Mouse (Mus musculus) forebrain, embryonic 12.5 days (tissue): ENCODE data around the gene Smoc2. TPM values are rescaled to one million over a fixed set of nuclear protein-coding genes. Genes with fewer than 3 reads are reported as not detected.

Experiments used
- ATAC-seq: fragments of 200-750 bp; cut with Nextera tagmentation; 2 replicates; pipeline ENCODE4 v1.8.0; 2017; ENCODE audit warnings: moderate TSS enrichment; ENCODE audit not compliant: low FRiP score
- H3K27ac ChIP-seq: fragments of 300-500 bp; sonication (generic); 2 replicates; pipeline ENCODE4 v1.5.1; 2016; ENCODE audit warnings: mild to moderate bottlenecking
- H3K27me3 ChIP-seq: fragments of 300-500 bp; sonication (generic); 2 replicates; pipeline ENCODE4 v1.6.1; 2016; ENCODE audit warnings: mild to moderate bottlenecking
- H3K36me3 ChIP-seq: fragments of 300-500 bp; sonication (generic); replicated peaks from 2 replicates; pipeline ENCODE4 v1.6.1; 2016; ENCODE audit warnings: mild to moderate bottlenecking
- H3K4me1 ChIP-seq: fragments of 300-500 bp; sonication (generic); 2 replicates; pipeline ENCODE4 v1.6.1; 2016
- H3K4me2 ChIP-seq: fragments of 300-500 bp; sonication (generic); 2 replicates; pipeline ENCODE4 v1.6.1; 2016; ENCODE audit warnings: mild to moderate bottlenecking, moderate library complexity
- H3K4me3 ChIP-seq: fragments of 300-500 bp; sonication (generic); replicated peaks from 2 replicates; pipeline ENCODE4 v1.5.1; 2016; ENCODE audit warnings: mild to moderate bottlenecking
- H3K9ac ChIP-seq: fragments of 300-500 bp; sonication (generic); 2 replicates; pipeline ENCODE4 v1.6.1; 2016; ENCODE audit warnings: mild to moderate bottlenecking
- H3K9me3 ChIP-seq: fragments of 300-500 bp; sonication (generic); 2 replicates; pipeline ENCODE4 v1.6.1; 2016
- WGBS: fragments of 180-500 bp; shearing (Covaris S2); methylation state at CpG from one replicate; pipeline ENCODE4 v1.1.7; 2016; 5-methylcytosine and 5-hydroxymethylcytosine counted together
- polyA plus RNA-seq: library from polyadenylated mRNA; unstranded; fragments of >200 nt; fragmentation: Nextera tagmentation; extraction: Ambion mirVana; gene quantifications from 2 replicates; pipeline ENCODE4 v1.2.1, GENCODE M21; 2016

Gene Smoc2
- polyA plus RNA-seq, 1 experiment from 2014 or later = 13.2 TPM

GRCm38 (mm10) chr17:14330498-14330897 lies 51.2 kb downstream of the Smoc2 start:
- no peaks in the 10 kb centered on the region for H3K27me3 ChIP-seq
- no peak overlapping the region for H3K4me3 ChIP-seq
- H3K9ac ChIP-seq = no peak overlapping the region
- no peaks in the 10 kb centered on the region for H3K9me3 ChIP-seq
- H3K36me3 ChIP-seq = no peaks in the 10 kb centered on the region
- 91% methylated on average over 7 of the region's 7 CpGs for WGBS
- H3K4me2 ChIP-seq = no peak overlapping the region
- H3K27ac ChIP-seq = no peak overlapping the region
- H3K4me1 ChIP-seq = 0 out of 2 replicates have a peak, but pooled peaks cover 2% of the 10 kb centered on the region
- ATAC-seq = no peak

DNA sequence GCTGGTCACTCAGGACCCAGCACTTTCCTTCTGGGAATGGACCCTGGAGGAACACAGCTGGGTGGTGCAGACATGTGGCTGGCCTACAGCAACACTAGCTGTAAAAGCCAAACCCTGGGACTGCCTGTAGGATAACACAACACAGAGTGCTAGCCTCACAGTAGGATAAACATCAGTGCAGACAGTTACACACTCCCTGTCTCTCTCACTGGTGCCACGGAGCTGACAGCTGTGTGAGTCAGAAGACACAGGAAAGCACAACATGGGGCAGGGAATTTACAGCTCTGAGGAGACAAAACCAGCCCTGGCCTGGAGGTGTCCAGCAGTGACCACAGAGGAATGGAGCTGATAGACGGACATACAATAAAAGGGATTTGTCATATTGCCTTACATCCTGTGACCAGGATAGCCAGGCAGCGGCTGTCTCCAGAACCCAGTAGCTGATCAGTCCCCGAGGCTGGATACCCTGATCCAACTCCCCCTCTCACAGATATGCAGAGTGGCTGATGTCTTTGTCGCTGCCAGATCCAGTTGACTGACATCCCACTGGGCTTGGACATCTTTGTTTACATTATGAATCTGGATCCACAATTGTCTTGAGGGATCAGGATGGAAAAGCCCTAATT lies 60.7 kb downstream of the Smoc2 start:
- H3K27me3 ChIP-seq = no peaks in the 10 kb centered on the region
- ATAC-seq = no peak
- no peak overlapping the region for H3K27ac ChIP-seq
- no peaks in the 10 kb centered on the region; the same call in 1 of the 2 replicates for H3K4me1 ChIP-seq
- H3K4me3 ChIP-seq = no peak overlapping the region
- H3K4me2 ChIP-seq = no peak overlapping the region
- H3K9ac ChIP-seq = no peak overlapping the region
- 46% methylated on average over 5 of the region's 5 CpGs for WGBS
- no peaks in the 10 kb centered on the region for H3K9me3 ChIP-seq
- no peaks in the 10 kb centered on the region for H3K36me3 ChIP-seq

DNA sequence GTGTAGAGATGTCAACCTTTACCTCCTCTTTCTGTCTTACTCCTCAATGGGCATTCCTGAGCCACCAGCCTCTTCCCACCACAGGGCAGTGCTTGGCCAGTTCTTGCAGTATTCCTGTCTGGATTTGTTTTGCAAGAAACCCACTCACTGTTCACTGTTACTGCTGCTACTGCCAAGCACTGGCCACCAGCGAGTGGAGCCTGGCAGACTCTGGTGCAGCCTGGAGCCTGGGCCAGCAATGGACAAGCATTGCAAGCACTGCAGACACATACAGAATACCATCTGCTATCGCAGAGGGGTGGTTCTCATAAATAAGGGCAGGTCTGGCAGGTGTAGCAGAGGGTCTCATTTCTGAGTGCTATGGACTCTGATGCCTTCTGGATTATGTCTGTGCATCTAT lies 61.4 kb downstream of the Smoc2 start:
- Histone ChIP-seq H3K27me3 (no peaks in the 10 kb centered on the region), H3K36me3 (no peaks in the 10 kb centered on the region), H3K9me3 (no peaks in the 10 kb centered on the region), H3K4me2 (no peak overlapping the region), H3K4me3 (no peak overlapping the region), H3K27ac (no peak overlapping the region), H3K9ac (no peak overlapping the region), H3K4me1 (no peaks in the 10 kb centered on the region; the same call in 1 of the 2 replicates)
- WGBS = 84% methylated on average over 2 of the region's 2 CpGs
- ATAC-seq = no peak

DNA sequence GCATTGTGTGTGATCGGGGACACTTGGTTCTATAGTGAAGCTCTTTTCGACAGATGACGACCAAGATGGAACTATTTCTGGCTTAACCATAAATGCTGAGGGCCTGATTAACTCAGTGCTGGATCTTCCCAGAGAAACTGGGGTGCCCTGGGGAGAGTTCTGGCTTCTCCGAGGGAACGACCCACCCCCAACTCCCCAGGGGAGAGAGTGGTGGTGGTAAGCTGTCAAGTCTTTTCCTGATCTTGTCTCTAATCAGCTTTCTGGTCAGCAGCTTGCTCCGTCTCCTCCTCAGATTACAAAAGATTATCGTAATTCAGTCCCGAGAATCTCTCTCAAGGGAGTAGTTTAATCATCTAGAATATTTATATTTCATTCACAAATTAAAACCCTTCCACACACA lies 63.2 kb downstream of the Smoc2 start:
- Histone ChIP-seq H3K9ac (no peak overlapping the region), H3K27me3 (no peaks in the 10 kb centered on the region), H3K9me3 (no peaks in the 10 kb centered on the region), H3K4me3 (no peak overlapping the region), H3K27ac (no peak overlapping the region), H3K36me3 (no peaks in the 10 kb centered on the region), H3K4me1 (no peaks in the 10 kb centered on the region; the same call in 1 of the 2 replicates), H3K4me2 (no peak overlapping the region)
- no peak for ATAC-seq
- WGBS = 53% methylated on average over 8 of the region's 8 CpGs

DNA sequence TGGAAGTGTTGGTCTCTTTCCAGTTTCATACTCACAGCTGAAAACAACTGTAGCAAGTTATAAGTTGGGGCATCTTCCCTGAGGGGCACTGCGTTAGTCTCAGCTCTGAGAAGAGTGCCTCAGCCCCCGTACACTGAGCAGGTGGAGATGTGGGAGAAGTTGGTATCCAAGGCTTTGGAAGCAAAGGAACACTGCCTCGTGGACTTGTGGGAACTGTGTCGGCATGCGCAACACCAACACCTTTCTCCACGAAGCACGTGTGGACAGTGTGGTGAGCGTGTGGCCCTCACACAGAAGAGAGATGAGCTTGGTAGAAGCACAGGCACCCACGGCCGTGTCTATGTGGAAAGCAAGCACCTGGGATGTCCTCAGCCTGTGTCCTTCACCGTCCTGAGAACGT lies 64.1 kb downstream of the Smoc2 start:
- 88% methylated on average over 12 of the region's 12 CpGs for WGBS
- Histone ChIP-seq H3K4me3 (no peak overlapping the region), H3K9me3 (no peaks in the 10 kb centered on the region)

DNA sequence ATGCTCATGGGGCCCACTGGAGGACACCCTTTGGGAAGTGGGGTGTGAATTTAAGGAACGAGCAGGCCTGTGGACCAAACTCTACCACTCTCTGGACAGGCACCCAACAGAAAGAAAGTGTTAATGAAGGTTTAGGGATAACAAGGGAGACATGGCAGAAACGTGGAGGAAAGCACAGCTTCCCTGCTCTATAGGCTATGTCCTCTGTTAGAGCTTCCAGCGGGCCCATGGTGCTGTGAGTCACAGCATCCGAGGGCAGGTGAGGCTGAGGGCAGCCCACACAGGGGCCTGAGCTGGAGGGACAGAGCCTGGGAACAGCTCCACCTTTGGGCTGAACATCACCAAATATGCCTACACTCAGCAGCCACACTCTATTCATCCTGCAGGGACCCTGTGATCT lies 66.2 kb downstream of the Smoc2 start:
- no peaks in the 10 kb centered on the region for H3K36me3 ChIP-seq
- no peaks in the 10 kb centered on the region for H3K4me1 ChIP-seq
- H3K4me3 ChIP-seq = no peak overlapping the region
- no peak overlapping the region for H3K4me2 ChIP-seq
- no peak overlapping the region for H3K27ac ChIP-seq
- no peaks in the 10 kb centered on the region for H3K9me3 ChIP-seq
- ATAC-seq = no peak
- H3K27me3 ChIP-seq = no peaks in the 10 kb centered on the region
- WGBS = 81% methylated on average over 4 of the region's 4 CpGs
- no peak overlapping the region for H3K9ac ChIP-seq

More for the DNA sequence above, 64.1 kb downstream of the Smoc2 start:
- Histone ChIP-seq H3K9ac (no peak overlapping the region), H3K27ac (no peak overlapping the region), H3K4me1 (no peaks in the 10 kb centered on the region; the same call in 1 of the 2 replicates), H3K27me3 (no peaks in the 10 kb centered on the region), H3K4me2 (no peak overlapping the region), H3K36me3 (no peaks in the 10 kb centered on the region)
- ATAC-seq = no peak

DNA sequence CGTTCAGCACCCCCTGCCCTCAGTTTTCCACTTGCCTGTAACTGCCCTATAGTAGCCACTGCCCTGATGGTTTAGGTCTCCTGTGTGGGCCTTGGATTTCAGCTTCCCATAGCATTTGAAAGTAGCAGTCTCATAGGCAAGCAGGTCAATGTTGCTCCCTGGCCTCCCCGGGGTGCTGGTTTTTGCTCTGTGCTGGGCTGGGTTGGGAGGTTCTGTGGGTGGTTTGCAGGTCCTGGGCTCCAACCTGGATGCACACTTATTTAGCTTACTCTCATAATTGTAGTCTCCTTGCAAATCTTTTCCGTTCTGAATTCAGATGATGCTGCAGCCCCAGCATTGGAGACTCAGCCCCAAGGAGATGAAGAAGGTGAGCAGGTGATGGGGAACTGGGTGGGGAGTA lies 67.6 kb downstream of the Smoc2 start:
- Histone ChIP-seq H3K36me3 (no peaks in the 10 kb centered on the region), H3K27ac (no peak overlapping the region), H3K4me1 (no peaks in the 10 kb centered on the region), H3K27me3 (no peaks in the 10 kb centered on the region), H3K9me3 (no peaks in the 10 kb centered on the region), H3K4me3 (no peak overlapping the region), H3K4me2 (no peak overlapping the region), H3K9ac (no peak overlapping the region)
- no peak for ATAC-seq
- WGBS = 79% methylated on average over 3 of the region's 3 CpGs

- H3K4me3 ChIP-seq = no peak overlapping the region
- no peaks in the 10 kb centered on the region for H3K27me3 ChIP-seq
- H3K27ac ChIP-seq = no peak overlapping the region
- no peak overlapping the region for H3K9ac ChIP-seq
- ATAC-seq = no peak
- H3K4me1 ChIP-seq = no peaks in the 10 kb centered on the region
- no peaks in the 10 kb centered on the region for H3K9me3 ChIP-seq
- H3K36me3 ChIP-seq = no peaks in the 10 kb centered on the region
- H3K4me2 ChIP-seq = no peak overlapping the region
- WGBS = 86% methylated on average over 6 of the region's 6 CpGs
Measured at GRCm38 (mm10) chr17:14349086-14349814, 69.9 kb downstream of the Smoc2 start.

GRCm38 (mm10) chr17:14353219-14354079 lies 74.1 kb downstream of the Smoc2 start:
- H3K4me2 ChIP-seq = no peak overlapping the region
- 85% methylated on average over 10 of the region's 10 CpGs for WGBS
- ATAC-seq = no peak
- no peaks in the 10 kb centered on the region for H3K27me3 ChIP-seq
- no peaks in the 10 kb centered on the region for H3K4me1 ChIP-seq
- no peak overlapping the region for H3K4me3 ChIP-seq
- H3K9me3 ChIP-seq = no peaks in the 10 kb centered on the region
- no peak overlapping the region for H3K27ac ChIP-seq
- H3K36me3 ChIP-seq = no peaks in the 10 kb centered on the region
- no peak overlapping the region for H3K9ac ChIP-seq

DNA sequence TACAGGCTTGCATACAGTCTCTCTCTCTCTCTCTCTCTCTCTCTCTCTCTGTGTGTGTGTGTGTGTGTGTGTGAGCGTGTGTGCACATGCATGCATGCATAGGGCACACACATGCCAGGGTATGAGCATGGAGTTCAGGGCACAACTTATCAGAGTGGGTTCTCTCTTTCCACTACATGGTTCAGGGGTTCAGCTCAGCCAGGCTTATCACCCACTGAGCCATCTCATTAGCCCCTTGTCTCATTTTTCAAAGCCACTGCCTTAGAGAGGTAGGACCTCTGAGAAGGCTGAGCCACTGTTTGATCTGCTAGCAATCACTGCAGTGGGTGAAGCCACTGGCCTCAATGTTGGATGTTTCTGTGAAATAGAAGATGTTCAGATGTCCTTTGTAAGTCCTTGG lies 82.2 kb downstream of the Smoc2 start:
- no peak overlapping the region for H3K4me3 ChIP-seq
- no peak overlapping the region for H3K4me2 ChIP-seq
- no peaks in the 10 kb centered on the region for H3K4me1 ChIP-seq
- H3K27me3 ChIP-seq = no peaks in the 10 kb centered on the region
- H3K36me3 ChIP-seq = no peaks in the 10 kb centered on the region
- H3K9me3 ChIP-seq = no peaks in the 10 kb centered on the region
- ATAC-seq = no peak
- no peak overlapping the region for H3K9ac ChIP-seq
- WGBS = 86% methylated on average over 1 of the region's 1 CpGs
- H3K27ac ChIP-seq = no peak overlapping the region

DNA sequence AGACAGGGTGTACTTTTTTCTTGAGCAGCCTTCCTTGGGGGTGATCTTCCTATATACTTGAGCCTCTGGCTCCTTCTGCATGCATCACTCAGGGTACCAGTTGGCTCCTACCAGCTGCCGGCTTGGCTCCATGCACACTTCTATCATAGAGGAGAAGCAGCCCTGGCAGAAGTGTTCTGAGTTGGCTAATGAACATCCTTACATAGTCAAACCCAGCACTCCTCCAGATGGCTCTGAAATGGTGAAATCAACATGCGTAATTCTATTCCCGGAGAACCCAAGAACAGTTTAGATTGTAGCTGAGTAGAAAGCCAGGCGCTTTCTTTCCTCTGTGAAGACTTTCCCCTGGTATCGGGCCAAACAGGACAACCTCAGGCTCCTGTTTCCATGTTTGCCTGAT lies 91.2 kb downstream of the Smoc2 start:
- H3K27ac ChIP-seq = no peak overlapping the region
- H3K4me2 ChIP-seq = no peak overlapping the region
- ATAC-seq = no peak
- no peak overlapping the region for H3K4me3 ChIP-seq
- H3K36me3 ChIP-seq = no peaks in the 10 kb centered on the region
- peaks cover 10% of the 10 kb centered on the region for H3K4me1 ChIP-seq
- H3K9ac ChIP-seq = no peak overlapping the region
- H3K9me3 ChIP-seq = no peaks in the 10 kb centered on the region
- WGBS = 92% methylated on average over 5 of the region's 5 CpGs
- no peaks in the 10 kb centered on the region for H3K27me3 ChIP-seq

DNA sequence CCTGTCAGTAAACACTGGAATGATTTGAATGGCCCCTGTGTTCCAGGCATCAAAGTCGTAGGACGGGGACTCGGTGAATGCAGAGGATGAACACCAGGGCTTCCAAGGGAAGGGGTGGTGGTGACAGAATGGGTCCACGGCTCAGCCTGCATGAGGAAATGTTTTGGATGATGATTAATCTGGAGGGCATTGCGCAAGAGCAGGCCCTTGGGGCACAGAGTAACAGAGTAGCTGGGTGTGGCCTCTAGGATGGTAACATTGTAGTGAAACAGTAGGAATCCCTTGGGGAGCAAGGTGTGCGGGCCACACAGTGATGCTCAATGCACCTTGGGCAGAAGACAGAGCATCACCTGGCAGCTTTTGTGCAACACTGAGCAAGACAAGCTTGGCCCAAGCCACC lies 92.3 kb downstream of the Smoc2 start:
- 88% methylated on average over 6 of the region's 6 CpGs for WGBS
- H3K4me3 ChIP-seq = no peak overlapping the region
- no peak overlapping the region for H3K9ac ChIP-seq
- ATAC-seq = no peak
- no peak overlapping the region for H3K27ac ChIP-seq
- no peaks in the 10 kb centered on the region for H3K36me3 ChIP-seq
- peaks cover 10% of the 10 kb centered on the region for H3K4me1 ChIP-seq
- H3K4me2 ChIP-seq = no peak overlapping the region
- no peaks in the 10 kb centered on the region for H3K27me3 ChIP-seq
- H3K9me3 ChIP-seq = no peaks in the 10 kb centered on the region
